In genomic region chr6:100667644-100668043, GRCm38 (mm10) we compare ENCODE assay signal across 22 mouse cellular contexts. TPM values are rescaled to one million over a fixed set of nuclear protein-coding genes. Genes with fewer than 3 reads are reported as not detected.
DNase-seq lines count a peak whose midpoint lies in the region; ATAC-seq and TF ChIP-seq lines count a peak whose summit lies in the region.
"Had no signal": no experiment of that assay in that cellular context is flagged by ENCODE, and none has a peak within 500 bp of the region (broad histone marks: within the 10 kb centered on the region; RNA-seq: fewer than 3 reads in every experiment).

No protein-coding gene starts in this region.

- no peaks in the 10 kb centered on the region for H3K9me3 ChIP-seq in liver, embryonic 14.5 days (ENCODE audit: control insufficient read depth, low read length)
- H3K9me3 ChIP-seq in liver, embryonic 12.5 days (replicated peaks): no peaks in the 10 kb centered on the region
- H3K9me3 ChIP-seq: embryonic facial prominence, embryonic 15.5 days; hindbrain, embryonic 15.5 days; liver, embryonic 13.5 days; midbrain, embryonic 12.5 days had no signal

- H3K27me3 ChIP-seq in liver, embryonic 14.5 days (ENCODE audit: control insufficient read depth, insufficient read depth, low read length): no peaks in the 10 kb centered on the region
- H3K27me3 ChIP-seq in liver, embryonic 12.5 days (replicated peaks): no peaks in the 10 kb centered on the region
- H3K27me3 ChIP-seq: embryonic facial prominence, embryonic 15.5 days; hindbrain, embryonic 15.5 days; liver, embryonic 13.5 days had no signal

- 0 out of 2 replicates have a peak overlapping the region, but pooled peaks have one; percentile 3 for H3K9ac ChIP-seq in liver, embryonic 14.5 days (replicated peaks)
- H3K9ac ChIP-seq in liver, embryonic 12.5 days: no peak overlapping the region
- H3K9ac ChIP-seq: embryonic facial prominence, embryonic 15.5 days; hindbrain, embryonic 15.5 days; liver, embryonic 13.5 days; midbrain, embryonic 12.5 days had no signal

- intact Hi-C loops in gastrocnemius, adult 2 months (cut with DNase I): no loop called here
- intact Hi-C loops in gastrocnemius, postnatal 36 days (cut with DNase I): no loop called here

- H3K27ac ChIP-seq in gastrocnemius, adult 2 months: no peak overlapping the region
- H3K27ac ChIP-seq in liver, embryonic 14.5 days: no peak overlapping the region
- H3K27ac ChIP-seq in liver, embryonic 12.5 days: no peak overlapping the region
- H3K27ac ChIP-seq: embryonic facial prominence, embryonic 15.5 days; hindbrain, embryonic 15.5 days; liver, embryonic 13.5 days; midbrain, embryonic 12.5 days had no signal

- no peak for ATAC-seq in liver, embryonic 14.5 days (ENCODE audit: insufficient read depth)
- no peak for ATAC-seq in liver, embryonic 12.5 days
- ATAC-seq: activated CD4-positive, CD25-positive, alpha-beta regulatory T cell, adult 4 months had no signal

- DNase-seq in gastrocnemius, adult 2 months: no peak
- no peak for DNase-seq in gastrocnemius, postnatal 36 days
- DNase-seq in liver, embryonic 14.5 days (ENCODE audit: low read depth in 3 of 3, low spot score in 3 of 3): no peak
- DNase-seq in 3T3-L1 (ENCODE audit: low read depth, low spot score): peak; percentile 61
- DNase-seq in NIH3T3 (ENCODE audit: low read depth): peak; percentile 68
- DNase-seq in cerebellum, adult 9-10 months: no peak
- DNase-seq in kidney, adult 8-10 months: no peak
- DNase-seq: adrenal gland, postnatal 10 days; cerebellum, adult 9-11 months; heart, postnatal 36 days; kidney, adult 11 months; kidney, postnatal 10 days; liver, embryonic 13.5 days; lung, postnatal 36 days; spleen, adult 18-20 months; thymus, adult 2 months had no signal

- 80% methylated on average over 8 of the region's 8 CpGs for WGBS in liver, embryonic 14.5 days (ENCODE audit: insufficient replicate concordance)
- 82% methylated on average over 8 of the region's 8 CpGs for whole genome bisulfite sequencing in liver, embryonic 12.5 days (ENCODE audit: insufficient replicate concordance)

- H3K4me1 ChIP-seq in liver, embryonic 14.5 days (replicated peaks; ENCODE audit: control insufficient read depth in 2 of 2, insufficient read depth in 2 of 2, low read length in 1 of 2): peaks cover 9% of the 10 kb centered on the region in 2 experiments; a peak in 3 of 4 replicates
- H3K4me1 ChIP-seq in liver, embryonic 12.5 days: peaks cover 22% of the 10 kb centered on the region

- TF ChIP-seq EP300 in liver, embryonic 14.5 days (IDR thresholded peaks at IDR 0.05; ENCODE audit: low read depth): no peak

- H3K4me3 ChIP-seq in gastrocnemius, adult 2 months: no peak overlapping the region
- H3K4me3 ChIP-seq in liver, embryonic 14.5 days (ENCODE audit: insufficient read depth in 1 of 2, low read depth in 2 of 2, low read length in 2 of 2): no peak overlapping the region
- H3K4me3 ChIP-seq in liver, embryonic 12.5 days: no peak overlapping the region
- H3K4me3 ChIP-seq: embryonic facial prominence, embryonic 15.5 days; hindbrain, embryonic 15.5 days; liver, embryonic 13.5 days; midbrain, embryonic 12.5 days had no signal

- H3K36me3 ChIP-seq in liver, embryonic 14.5 days (replicated peaks; ENCODE audit: control insufficient read depth, insufficient read depth, low read depth): peaks cover 9% of the 10 kb centered on the region
- peaks cover 32% of the 10 kb centered on the region for H3K36me3 ChIP-seq in liver, embryonic 12.5 days

- H3K4me2 ChIP-seq in liver, embryonic 14.5 days (ENCODE audit: low read depth): no peak overlapping the region
- H3K4me2 ChIP-seq in liver, embryonic 12.5 days: no peak overlapping the region
- H3K4me2 ChIP-seq: embryonic facial prominence, embryonic 15.5 days; hindbrain, embryonic 15.5 days; liver, embryonic 13.5 days; midbrain, embryonic 12.5 days had no signal

- peak; percentile 3; the same call in 1 of the 2 replicates for TF ChIP-seq CTCF in gastrocnemius, adult 2 months (IDR thresholded peaks at IDR 0.05)
- no peak for TF ChIP-seq CTCF in liver, embryonic 14.5 days (IDR thresholded peaks at IDR 0.05; ENCODE audit: low read depth)

RNA-seq across cellular contexts. Expression of gene Shq1, which starts 3.3 kb away (rescaled TPM):
- 1 to 10 TPM; 1.9 TPM for total RNA-seq in gastrocnemius, adult 2 months (2021)
- 1 to 10 TPM; 1.5 to 1.8 TPM for total RNA-seq in gastrocnemius, postnatal 36 days (2021)
- 5.2 and 5.8 TPM in 2 replicates for polyA plus RNA-seq in liver, embryonic 14.5 days (2012; rRNA removed)
- polyA plus RNA-seq in liver, embryonic 14.5 days (2014; fragmentation: Nextera tagmentation; extraction: Ambion mirVana): 8.7 and 10.6 TPM in 2 replicates
- 18.5 and 18.9 TPM in 2 replicates for polyA plus RNA-seq in liver, embryonic 12.5 days (2016; fragmentation: Nextera tagmentation; extraction: Ambion mirVana)

RNA-seq across cellular contexts. Expression of gene Gxylt2, which starts 36.9 kb away (rescaled TPM):
- under 1 TPM; 0.66 to 0.67 TPM for total RNA-seq in gastrocnemius, adult 2 months (2021)
- 1 to 10 TPM in 1 of 2 experiments, under 1 TPM in 1; 0.89 to 1.1 TPM for total RNA-seq in gastrocnemius, postnatal 36 days (2021)
- 0.01 and 0.04 TPM in 2 replicates for polyA plus RNA-seq in liver, embryonic 14.5 days (2012; rRNA removed)
- polyA plus RNA-seq in liver, embryonic 14.5 days (2014; fragmentation: Nextera tagmentation; extraction: Ambion mirVana): not detected in 2 replicates
- polyA plus RNA-seq in liver, embryonic 12.5 days (2016; fragmentation: Nextera tagmentation; extraction: Ambion mirVana): 0.37 and 0.39 TPM in 2 replicates
- total RNA-seq: granulocyte monocyte progenitor cell, adult 5-6 weeks had no signal

Comparison
In these comparisons a context has a peak if more than half of its experiments do, and no peak if none do; other contexts are left out.
1. DNase-seq: peak in 3T3-L1 (single experiment) and NIH3T3 (single experiment); none in gastrocnemius, adult 2 months (single experiment), gastrocnemius, postnatal 36 days (0 of 2), liver, embryonic 14.5 days (0 of 3), cerebellum, adult 9-10 months (single experiment) and kidney, adult 8-10 months (0 of 2).